Mouse (Mus musculus) small intestine, adult 2 months (tissue): ENCODE measurements around the gene Litaf.

Source experiments
- CTCF ChIP-seq: fragments of 200-500 bp; IDR thresholded peaks from 2 replicates; pipeline ENCODE4 v1.5.1; 2012; ENCODE audit warnings: low read depth, mild to moderate bottlenecking, control low read depth, inconsistent platforms, low read length, moderate library complexity, mixed read lengths; ENCODE audit not compliant: insufficient replicate concordance, insufficient read length; ENCODE audit errors: extremely low read depth
- POLR2A ChIP-seq: fragments of 200-500 bp; IDR thresholded peaks from 2 replicates; pipeline ENCODE4 v1.6.1; 2012; ENCODE audit warnings: low read depth, mild to moderate bottlenecking, control low read depth, inconsistent platforms, low read length, moderate library complexity

DNA sequence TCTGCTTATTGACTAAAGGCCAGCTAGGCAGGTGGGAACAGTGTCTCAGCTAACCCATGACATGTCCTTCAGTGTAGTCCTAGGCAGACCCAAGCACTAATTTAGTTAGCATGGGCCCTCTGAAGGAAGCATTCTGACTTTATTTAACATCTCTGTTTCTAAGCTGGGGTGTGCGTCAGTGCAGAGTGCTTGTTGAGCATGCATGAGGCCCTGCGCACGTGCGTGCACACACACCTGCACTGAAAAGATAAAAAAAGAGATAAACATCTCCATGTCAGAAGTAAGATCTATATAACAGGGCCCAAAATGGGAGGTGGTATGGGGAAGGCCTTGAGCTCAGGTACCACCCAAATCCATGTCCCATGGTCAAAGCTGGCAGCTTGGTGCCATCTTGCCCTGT, 150.9 kb downstream of the Litaf start:
- TF ChIP-seq POLR2A = no peak
- no peak for TF ChIP-seq CTCF
